Mouse (Mus musculus) left cerebral cortex, postnatal 4 days (tissue): Measurements from ENCODE around the gene Dnaja3. TPM values are rescaled to one million over a fixed set of nuclear protein-coding genes. Genes with fewer than 3 reads are reported as not detected.
"Not testable (repeated sequence)": the region's sequence is repeated elsewhere in the genome, so short reads cannot be mapped to it uniquely, and the experiment has no call there.

Experiments used
- DNase-seq: peaks from one replicate; pipeline ENCODE4 v3.0.0-alpha.2; 2022
- intact Hi-C: fragments of 180-260 bp; cut with DNase I; formaldehyde crosslinking; loops from one replicate; pipeline ENCODE4 v1.15.1; 2025
- total RNA-seq, 2 experiments: library from RNA; stranded (reverse); gene quantifications; 2 replicates each; pipeline ENCODE4 v1.2.3; 2021

Gene Dnaja3
- total RNA-seq, 2 experiments from 2014 or later, result 40.0 to 40.2 TPM

- intact Hi-C loops, result no loop called here
- DNase-seq, result peak; percentile 58
Measured at GRCm38 (mm10) chr16:4658781-4659245, 19.0 kb downstream of the Dnaja3 start.

DNA sequence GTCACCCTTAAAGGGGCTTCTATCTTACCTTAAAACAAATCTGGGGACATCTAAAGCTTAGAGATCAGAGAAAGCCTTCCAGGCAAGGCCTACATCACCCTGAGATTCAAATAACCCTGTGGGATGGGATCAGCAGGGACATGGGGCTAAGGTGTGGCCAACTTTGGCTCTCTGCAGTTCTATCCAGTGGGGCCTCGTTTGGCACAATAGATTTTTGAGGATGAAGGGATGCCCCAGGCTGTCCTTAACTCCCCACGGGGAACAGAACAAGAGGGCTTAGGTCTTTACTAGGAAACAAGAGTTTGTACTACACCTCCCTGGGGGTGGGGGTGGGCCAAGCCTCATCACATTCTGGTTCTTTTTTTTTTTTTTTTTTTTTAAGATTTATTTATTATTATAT, 19.5 kb downstream of the Dnaja3 start:
- intact Hi-C loops, result no loop called here
- no peak for DNase-seq

DNA sequence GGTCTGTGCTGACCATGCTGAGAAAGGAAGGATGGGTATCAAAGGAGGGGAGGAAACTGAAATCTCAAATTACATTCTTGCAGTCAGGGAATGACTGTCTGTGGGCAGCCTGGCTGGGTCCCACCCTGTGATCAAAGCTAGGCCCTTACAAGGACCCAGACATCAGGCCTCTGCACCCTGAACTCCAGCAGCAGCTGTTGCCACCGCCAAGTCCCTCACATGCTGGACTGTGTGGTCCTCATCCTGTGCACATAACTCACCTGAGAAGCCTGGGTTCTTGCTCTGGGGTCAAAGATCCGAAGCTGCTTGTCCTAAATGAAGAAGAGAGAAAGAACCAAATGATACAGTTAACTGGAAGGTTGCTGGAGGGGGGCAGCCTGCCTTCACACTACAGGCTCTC, 21.8 kb downstream of the Dnaja3 start:
- intact Hi-C loops, result no loop called here
- DNase-seq, result no peak

DNA sequence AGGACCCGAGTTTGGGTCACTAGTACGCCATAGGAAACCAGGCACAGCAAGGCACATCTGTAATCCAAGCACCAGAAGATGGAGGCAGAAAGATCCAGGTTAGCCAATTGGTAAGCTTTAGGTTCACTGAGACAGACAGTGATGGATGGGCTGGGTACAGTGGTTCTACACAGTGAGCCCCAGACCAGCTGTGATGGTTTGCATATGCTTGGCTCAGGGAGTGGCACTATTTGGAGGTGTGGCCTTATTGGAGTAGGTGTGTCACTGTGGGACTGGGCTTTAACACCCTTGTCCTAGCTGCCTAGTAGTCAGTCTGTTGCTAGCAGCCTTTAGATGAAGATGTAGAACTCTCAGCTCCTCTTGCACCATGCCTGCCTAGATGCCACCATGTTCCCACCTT, 24.0 kb downstream of the Dnaja3 start:
- no peak for DNase-seq
- intact Hi-C loops, result no loop called here

DNA sequence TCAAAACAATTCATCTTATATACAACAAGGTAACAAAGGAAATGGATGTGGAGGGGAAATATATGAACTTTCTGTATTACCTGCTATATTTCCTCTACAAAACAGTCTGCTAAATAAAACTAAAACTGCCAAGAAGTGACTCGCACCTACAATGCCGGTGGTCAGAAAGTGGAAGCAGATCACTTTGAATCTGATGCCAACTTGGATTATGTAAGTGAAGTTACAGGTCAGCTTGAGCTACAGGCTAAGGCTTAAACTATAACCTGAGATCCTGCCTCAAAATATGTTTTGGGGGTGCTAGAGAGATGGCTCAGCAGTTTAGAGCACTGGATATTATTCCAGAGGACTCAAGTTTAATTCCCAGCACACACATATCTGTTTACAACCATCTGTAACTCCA, 25.9 kb downstream of the Dnaja3 start:
- no peak for DNase-seq
- intact Hi-C loops, result loop anchor here (5.0 kb wide), 1 partner anchor 33 kb away; no protein-coding TSS in a partner anchor

DNA sequence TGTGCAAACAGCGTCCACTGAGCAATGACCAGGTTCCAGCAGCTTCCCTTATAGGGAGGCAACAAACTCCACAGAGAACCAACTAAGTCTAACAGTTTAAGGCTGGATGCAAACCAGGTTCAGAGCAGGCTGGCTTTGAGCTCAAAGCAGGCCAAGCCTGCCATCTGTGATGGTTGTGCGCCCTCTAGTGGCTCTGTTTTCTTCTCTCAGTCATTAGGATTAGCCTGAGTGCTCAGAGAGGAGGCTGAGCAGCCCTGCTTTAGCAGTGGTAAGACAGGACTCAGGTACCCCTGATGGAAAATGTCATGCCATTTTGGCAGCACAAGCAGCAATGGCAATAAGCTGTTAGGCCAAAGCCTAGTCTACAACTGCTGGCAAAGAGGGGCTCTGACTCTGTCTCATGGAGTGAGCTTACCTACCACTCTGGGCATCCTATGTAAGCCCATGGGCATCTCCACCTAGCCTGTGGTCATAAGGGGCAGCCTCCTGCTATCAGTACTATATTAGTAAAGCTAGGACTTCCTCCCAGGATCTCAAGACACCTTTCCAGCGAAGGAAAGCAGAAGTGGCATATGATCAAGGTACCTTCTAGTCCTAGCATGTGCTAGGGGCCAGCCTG, 27.5 kb downstream of the Dnaja3 start:
- intact Hi-C loops, result loop anchor here (1.0 to 5.0 kb wide), 2 partner anchors 35 to 178 kb away; no protein-coding TSS in a partner anchor
- peak; percentile 91 for DNase-seq

- DNase-seq, result no peak
- intact Hi-C loops, result no loop called here
Measured at GRCm38 (mm10) chr16:4670317-4670716, 30.5 kb downstream of the Dnaja3 start.

DNA sequence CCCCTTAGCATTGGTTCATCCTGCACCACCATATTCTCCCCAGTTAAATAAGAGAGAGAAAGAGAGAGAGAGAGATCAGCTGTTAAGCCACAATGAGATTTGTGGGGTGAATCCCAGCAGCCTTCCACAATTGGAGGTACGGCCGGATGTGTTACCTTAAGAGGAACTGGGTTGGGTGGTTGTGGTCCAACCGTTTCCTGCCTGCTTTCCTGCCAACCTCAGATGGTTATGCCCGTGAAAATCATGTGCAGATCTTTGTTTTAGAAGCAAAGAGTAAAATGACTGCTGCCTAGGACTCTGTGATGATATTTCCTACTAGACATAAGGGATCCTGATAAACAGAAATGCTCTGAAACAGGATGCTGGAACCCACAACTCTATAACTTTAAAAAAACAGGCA, 34.3 kb downstream of the Dnaja3 start:
- intact Hi-C loops, result no loop called here
- no peak for DNase-seq

- intact Hi-C loops, result no loop called here
- no peak for DNase-seq
Measured at GRCm38 (mm10) chr16:4676836-4677235, 37.0 kb downstream of the Dnaja3 start.

GRCm38 (mm10) chr16:4678080-4678479, 38.3 kb downstream of the Dnaja3 start:
- intact Hi-C loops, result no loop called here
- no peak for DNase-seq

- intact Hi-C loops, result no loop called here
- peak; percentile 89 for DNase-seq
Measured at GRCm38 (mm10) chr16:4679121-4680018, 39.6 kb downstream of the Dnaja3 start, which contains the start of gene Coro7. Gene Coro7 (minus strand): TSS chr16:4679777.

- intact Hi-C loops, DNase-seq: not testable (repeated sequence)
Measured at GRCm38 (mm10) chr16:4680922-4681455, 41.2 kb downstream of the Dnaja3 start.

- intact Hi-C loops, result no loop called here
- DNase-seq, result no peak
Measured at GRCm38 (mm10) chr16:4682628-4683179, 42.9 kb downstream of the Dnaja3 start.

DNA sequence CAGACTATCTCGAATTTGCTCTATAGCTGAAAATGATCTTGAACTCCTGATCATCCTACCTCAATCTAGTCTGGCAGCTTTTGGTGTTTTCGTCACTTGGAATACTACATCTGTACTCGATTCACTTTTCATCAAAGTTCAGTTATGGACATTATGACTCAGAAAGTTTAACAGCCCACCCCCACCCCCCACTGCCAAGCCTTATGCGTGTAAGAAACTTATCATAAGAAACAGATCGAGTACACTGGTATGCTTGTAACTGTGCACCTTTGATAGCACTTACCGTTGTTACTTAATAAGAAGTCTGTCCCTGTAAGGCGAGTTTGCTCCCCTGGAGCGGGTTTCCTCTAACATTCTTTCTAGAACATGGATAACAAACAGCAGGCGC, 43.4 kb downstream of the Dnaja3 start:
- intact Hi-C loops, result no loop called here
- DNase-seq, result no peak

DNA sequence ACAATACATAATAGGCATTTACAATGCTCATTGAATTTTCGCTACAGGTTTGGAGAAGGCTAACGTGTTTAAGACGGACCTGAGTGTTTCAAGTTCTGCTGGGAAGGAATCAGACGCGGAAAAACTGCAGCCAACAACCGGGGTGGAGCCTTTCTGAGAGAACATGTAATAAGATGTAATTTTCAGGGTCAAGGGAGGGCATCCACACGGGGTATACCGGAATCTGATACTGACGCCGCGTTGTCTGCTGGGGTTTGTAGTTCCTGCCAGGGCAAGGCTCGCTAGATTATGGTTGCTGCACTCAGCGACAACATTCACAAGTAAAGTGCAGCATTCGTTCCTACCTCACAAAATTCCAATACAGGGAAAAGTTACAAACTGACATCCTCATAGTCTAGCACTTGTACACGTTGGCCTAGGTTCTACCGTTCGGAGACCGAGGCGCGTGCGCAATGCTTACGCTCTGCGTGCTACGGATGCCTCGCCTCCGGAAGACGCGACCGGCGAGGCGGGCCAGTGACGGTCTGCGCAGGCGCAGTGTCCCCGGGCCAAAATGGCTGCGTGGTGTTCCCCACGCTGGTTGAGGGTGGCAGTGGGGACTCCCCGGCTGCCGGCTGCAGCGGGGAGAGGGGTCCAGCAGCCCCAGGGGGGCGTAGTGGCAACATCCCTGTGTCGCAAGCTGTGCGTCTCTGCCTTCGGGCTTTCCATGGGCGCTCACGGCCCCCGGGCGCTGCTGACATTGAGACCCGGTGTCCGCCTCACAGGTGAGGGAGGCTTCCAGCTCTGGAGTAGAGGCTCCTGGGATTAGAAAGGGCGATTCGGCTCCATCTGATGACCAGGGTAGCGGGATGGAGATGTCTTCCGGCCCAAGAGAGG, 44.0 kb downstream of the Dnaja3 start:
- peak; percentile 97 for DNase-seq
- intact Hi-C loops, result no loop called here

DNA sequence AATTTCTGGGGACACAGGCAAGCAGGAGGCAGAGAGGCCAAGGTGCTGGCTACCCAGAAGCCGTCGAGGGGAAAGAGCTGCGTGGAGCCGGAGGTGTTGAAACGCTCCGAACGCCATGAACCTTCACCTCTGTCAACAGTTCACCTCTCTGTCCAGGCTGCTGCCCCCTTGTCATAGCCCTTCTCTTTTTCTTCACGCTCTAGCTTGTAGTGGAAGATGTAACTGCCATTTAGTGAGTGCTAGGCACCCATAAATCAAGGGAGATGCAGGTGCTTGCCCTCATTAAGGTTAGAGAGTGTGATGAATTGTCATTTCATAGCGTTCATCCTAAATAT, 44.6 kb downstream of the Dnaja3 start:
- no peak for DNase-seq
- intact Hi-C loops, result no loop called here

DNA sequence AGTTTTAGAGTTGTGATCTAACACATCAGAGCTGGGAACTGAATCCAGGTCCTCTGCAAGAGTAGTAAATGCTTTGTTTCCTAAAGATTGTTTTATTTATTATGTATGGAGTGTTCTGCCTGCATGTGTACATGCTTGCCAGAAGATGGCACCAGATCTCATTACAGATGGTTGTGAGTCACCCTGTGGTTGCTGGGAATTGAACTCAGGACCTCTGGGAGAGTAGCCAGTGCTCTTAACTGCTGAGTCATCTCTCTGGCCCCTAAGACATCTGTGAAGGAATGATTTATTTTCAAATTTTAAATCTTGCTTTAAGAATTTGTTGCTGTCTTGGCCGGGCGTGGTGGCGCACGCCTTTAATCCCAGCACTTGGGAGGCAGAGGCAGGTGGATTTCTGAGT, 49.6 kb downstream of the Dnaja3 start:
- DNase-seq, intact Hi-C loops: not testable (repeated sequence)

DNA sequence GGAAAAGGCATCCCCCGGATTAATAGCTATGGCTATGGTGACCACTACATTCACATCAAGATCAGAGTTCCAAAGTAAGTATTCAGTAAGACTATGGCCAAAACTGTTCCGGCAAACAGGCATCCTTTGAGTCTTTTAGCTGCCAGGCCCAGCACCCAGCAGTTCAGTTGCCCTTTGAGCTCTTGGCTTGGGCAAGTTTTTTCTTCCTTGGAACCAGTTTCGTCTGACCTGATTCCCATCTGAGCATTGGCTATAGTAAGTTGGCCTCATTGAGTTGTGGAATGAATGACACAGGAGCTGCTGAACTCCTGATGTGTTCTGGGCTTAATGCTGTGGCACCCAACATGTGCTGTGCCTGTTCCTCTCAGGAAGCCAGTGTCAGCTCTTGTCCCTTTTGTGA, 61.4 kb downstream of the Dnaja3 start:
- intact Hi-C loops, result no loop called here
- DNase-seq, result no peak

- no peak for DNase-seq
- intact Hi-C loops, result no loop called here
Measured at GRCm38 (mm10) chr16:4702646-4703045, 62.9 kb downstream of the Dnaja3 start.

DNA sequence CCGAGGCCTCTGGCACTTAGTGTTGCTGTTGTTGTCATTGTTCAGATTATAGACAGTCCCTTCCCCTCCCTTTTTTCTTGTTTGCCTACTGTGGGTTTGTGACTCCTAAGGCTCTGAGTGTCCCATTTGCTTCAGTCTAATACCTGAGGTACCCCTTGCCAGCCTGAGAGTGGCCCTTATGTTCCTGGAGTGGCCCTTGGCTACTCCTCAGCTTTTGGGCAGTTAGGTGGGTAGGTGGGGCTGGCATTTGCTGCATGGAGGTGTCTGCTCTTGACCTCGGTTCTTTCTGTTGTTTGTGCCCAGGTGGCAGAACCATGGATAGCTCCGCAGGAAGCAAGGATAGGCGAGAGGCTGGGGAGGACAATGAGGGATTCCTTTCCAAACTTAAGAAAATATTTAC, 65.8 kb downstream of the Dnaja3 start:
- DNase-seq, result no peak
- intact Hi-C loops, result no loop called here
